Mouse (Mus musculus) monocyte, adult 59 days (primary cell): ENCODE measurements around the gene Armh1. TPM values are rescaled to one million over a fixed set of nuclear protein-coding genes. Genes with fewer than 3 reads are reported as not detected.

Experiments used
- total RNA-seq, 2 experiments: library from RNA; stranded (reverse); gene quantifications; one replicate each; pipeline ENCODE4 v1.2.4; 2023

Armh1 gene
- not detected for total RNA-seq

GRCm38 (mm10) chr4:117251801-117252316, at the start of gene Armh1, which contains the start of gene Tmem53:
Armh1 (minus strand) TSS chr4:117252125.
Tmem53 (plus strand) TSS chr4:117251951.

GRCm38 (mm10) chr4:117181863-117182758, 69.8 kb downstream of the Armh1 start, which contains the start of gene Kif2c:
Kif2c (minus strand) TSS chr4:117182639.

Other genes starting within 250 kb of the Armh1 start
- 10 to 100 TPM; 10.2 to 18.6 TPM for gene Eif2b3, start 232.7 kb downstream of the Armh1 start, total RNA-seq
- not detected for gene Ptch2, start 156.1 kb downstream of the Armh1 start, total RNA-seq
- 10 to 100 TPM; 20.7 to 25.8 TPM for gene Btbd19, start 126.4 kb downstream of the Armh1 start, total RNA-seq
- 1 to 10 TPM in 1 of 2 experiments, not detected in 1; 1.1 TPM for gene Tctex1d4, start 125.3 kb downstream of the Armh1 start, total RNA-seq
- gene Plk3, start 118.2 kb downstream of the Armh1 start, total RNA-seq, result 10 to 100 TPM; 63.7 to 65.4 TPM
- gene Rps8, start 95.9 kb downstream of the Armh1 start, total RNA-seq, result 1,000 to 10,000 TPM; 1,152 to 1,260 TPM
- gene Kif2c, start 69.5 kb downstream of the Armh1 start, total RNA-seq, result 1 to 10 TPM; 1.1 to 1.5 TPM
- gene Tmem53, start 174 bp downstream of the Armh1 start, total RNA-seq, result not detected
- gene Rnf220, start 244.9 kb upstream of the Armh1 start, total RNA-seq, result 100 to 1,000 TPM; 102 to 105 TPM